Comparison of ENCODE assay signal across 8 mouse cellular contexts in the genomic region with DNA sequence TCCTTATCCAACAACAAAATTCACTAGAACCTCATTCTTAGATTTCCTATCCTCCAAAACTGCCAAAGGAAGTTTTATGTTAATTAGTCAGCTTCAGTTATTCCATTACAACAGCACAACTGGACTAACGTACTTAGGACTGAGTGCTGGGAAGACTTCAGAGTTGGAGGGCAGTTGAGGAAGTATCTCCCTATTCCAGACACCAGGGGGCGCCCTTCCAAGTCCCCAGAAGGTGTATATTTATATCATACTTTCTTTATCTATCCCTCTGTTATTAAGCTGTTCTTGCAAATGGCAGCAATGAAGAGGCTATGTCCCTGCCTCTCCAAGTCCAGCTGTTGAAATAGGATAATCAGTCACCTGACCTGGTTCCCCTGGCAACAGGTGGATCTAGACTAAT.
A peak's percentile ranks its signal among the peaks of the same experiment; 100 is the strongest.
DNase-seq lines count a peak whose midpoint lies in the region; ATAC-seq and TF ChIP-seq lines count a peak whose summit lies in the region.

No protein-coding gene starts in this region.

- H3K4me3 ChIP-seq in heart, adult 2 months: no peak overlapping the region
- no peak overlapping the region for H3K4me3 ChIP-seq in limb, embryonic 10.5 days

- H3K4me1 ChIP-seq in heart, adult 2 months (ENCODE audit: control insufficient read depth, insufficient read depth, low read length): no peaks in the 10 kb centered on the region
- H3K4me1 ChIP-seq in limb, embryonic 10.5 days: peaks cover 26% of the 10 kb centered on the region

- H3K9ac ChIP-seq in heart, adult 2 months (ENCODE audit: low read depth, low read length): no peak overlapping the region

- H3K36me3 ChIP-seq in heart, adult 2 months (ENCODE audit: control insufficient read depth, insufficient read depth, low read length): no peaks in the 10 kb centered on the region
- H3K36me3 ChIP-seq in limb, embryonic 10.5 days: no peaks in the 10 kb centered on the region

- no peaks in the 10 kb centered on the region for H3K79me2 ChIP-seq in heart, adult 2 months (replicated peaks; ENCODE audit: control insufficient read depth, insufficient read depth, low read length)

- no peak overlapping the region for H3K27ac ChIP-seq in heart, adult 2 months
- no peak overlapping the region for H3K27ac ChIP-seq in limb, embryonic 10.5 days

- peak; percentile 68 for TF ChIP-seq CTCF in heart, adult 2 months (IDR thresholded peaks at IDR 0.05)

- no peak for TF ChIP-seq EP300 in heart, adult 2 months (IDR thresholded peaks at IDR 0.05; ENCODE audit: insufficient read depth, low read depth, low read length)

- no peaks in the 10 kb centered on the region for H3K9me3 ChIP-seq in limb, embryonic 10.5 days (replicated peaks)

- no peak for ATAC-seq in monocyte, adult 5-6 weeks (replicated peaks; ENCODE audit: insufficient number of reproducible peaks, low FRiP score, low TSS enrichment, poor library complexity, severe bottlenecking)

- 27% methylated on average over 2 of the region's 2 CpGs for WGBS in heart, adult 2 months
- 33% methylated on average over 2 of the region's 2 CpGs for WGBS in limb, embryonic 10.5 days

- no peak for TF ChIP-seq POLR2A in heart, adult 2 months (IDR thresholded peaks at IDR 0.05; ENCODE audit: insufficient read depth, low read depth, low read length)

- H3K27me3 ChIP-seq in heart, adult 2 months (ENCODE audit: control insufficient read depth, insufficient read depth, low read length): no peaks in the 10 kb centered on the region
- no peaks in the 10 kb centered on the region for H3K27me3 ChIP-seq in limb, embryonic 10.5 days (ENCODE audit: low read depth, poor library complexity, severe bottlenecking)

- intact Hi-C loops in heart, adult 2 months (cut with DNase I): loop anchor here (5.0 kb wide), 1 partner anchor 309 kb away; no protein-coding TSS in a partner anchor

- DNase-seq in heart, adult 2 months: peak in 1 of 2 experiments; percentile 20
- no peak for DNase-seq in heart, adult 9 months (ENCODE audit: low spot score in 2 of 2)
- DNase-seq in urinary bladder, postnatal 25 days (ENCODE audit: low spot score): peak; percentile 18
- no peak for DNase-seq in urinary bladder, postnatal 10 days (ENCODE audit: low spot score)
- DNase-seq in limb, embryonic 10.5 days (ENCODE audit: low spot score): peak; percentile 37
- DNase-seq in right cerebral cortex, adult 18-20 months: no peak
- DNase-seq in yolk sac, embryonic 10.5 days (ENCODE audit: low spot score): no peak

Comparison
In these comparisons a context has a peak if more than half of its experiments do, and no peak if none do; other contexts are left out.
1. DNase-seq: peak in urinary bladder, postnatal 25 days (single experiment) and limb, embryonic 10.5 days (single experiment); none in heart, adult 9 months (0 of 2), urinary bladder, postnatal 10 days (single experiment), right cerebral cortex, adult 18-20 months (single experiment) and yolk sac, embryonic 10.5 days (single experiment).